Mouse (Mus musculus) kidney, adult 8-10 months (tissue): ENCODE measurements at regions not wholly inside any gene's neighbourhood (a gene's known extent, or its start where the extent isn't known, plus 50 kb on each side); places are given as distances from the start of the nearest gene placed in this dataset.

Experiments used
- DNase-seq, 2 experiments: peaks; one replicate each; pipeline ENCODE4 v3.0.0; 2022

DNA sequence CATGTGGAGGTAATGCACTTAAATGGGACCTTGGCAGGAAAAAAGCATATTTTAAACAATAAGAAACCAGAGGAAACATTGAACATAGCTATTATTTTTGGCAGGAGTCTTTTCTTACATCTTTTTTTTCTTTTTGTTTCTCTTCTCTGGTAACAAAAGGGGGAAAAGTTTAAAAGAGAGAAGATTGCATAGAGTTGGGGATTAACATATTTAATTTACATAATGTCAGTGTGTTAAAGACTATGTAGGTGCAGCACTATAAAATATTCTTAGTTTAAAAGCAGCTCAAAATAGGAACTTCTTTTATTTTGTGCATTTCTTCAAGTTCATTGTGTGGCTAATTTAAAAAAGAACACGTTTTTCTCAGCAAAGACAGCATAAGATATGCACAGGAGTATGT lies 1087.5 kb downstream of the Cdh11 start:
- DNase-seq = no peak

DNA sequence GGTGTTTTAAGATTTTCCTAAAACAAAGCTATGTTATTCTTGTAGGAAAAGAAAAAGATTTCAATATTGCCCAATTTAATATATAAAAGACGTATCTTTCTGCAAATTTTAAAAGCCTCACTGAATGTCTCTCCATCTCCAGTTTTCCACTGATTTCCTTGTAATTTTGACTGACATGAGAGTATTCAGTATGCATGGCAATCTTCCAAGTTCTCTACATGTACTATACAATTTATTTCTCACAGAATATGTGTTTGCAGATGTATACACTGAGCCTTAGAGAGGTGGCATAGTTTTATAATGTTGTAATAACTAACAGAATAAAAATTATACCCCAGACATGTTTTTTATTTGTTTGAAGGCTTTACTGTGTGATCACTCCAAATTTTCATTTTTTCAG lies 1094.5 kb downstream of the Cdh11 start:
- no peak for DNase-seq

DNA sequence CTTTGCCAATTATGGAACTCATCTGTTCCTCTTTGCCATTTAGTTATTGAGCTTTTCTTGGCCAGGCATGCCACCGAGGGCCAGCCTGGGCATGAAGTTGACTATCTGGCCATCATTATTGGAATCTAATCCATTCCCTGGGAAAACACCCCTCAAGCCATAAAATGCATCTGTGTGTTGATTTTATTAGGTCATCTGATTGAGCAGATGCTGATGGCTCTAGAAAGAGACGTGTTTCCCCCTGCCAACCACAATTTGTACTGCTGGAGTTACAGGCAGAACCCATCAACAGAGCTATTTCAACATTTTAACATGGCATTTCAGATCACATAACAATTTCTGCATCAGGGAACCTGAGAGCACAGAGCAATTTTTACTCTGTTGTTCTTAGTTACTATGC lies 1116.5 kb downstream of the Cdh11 start:
- no peak for DNase-seq

DNA sequence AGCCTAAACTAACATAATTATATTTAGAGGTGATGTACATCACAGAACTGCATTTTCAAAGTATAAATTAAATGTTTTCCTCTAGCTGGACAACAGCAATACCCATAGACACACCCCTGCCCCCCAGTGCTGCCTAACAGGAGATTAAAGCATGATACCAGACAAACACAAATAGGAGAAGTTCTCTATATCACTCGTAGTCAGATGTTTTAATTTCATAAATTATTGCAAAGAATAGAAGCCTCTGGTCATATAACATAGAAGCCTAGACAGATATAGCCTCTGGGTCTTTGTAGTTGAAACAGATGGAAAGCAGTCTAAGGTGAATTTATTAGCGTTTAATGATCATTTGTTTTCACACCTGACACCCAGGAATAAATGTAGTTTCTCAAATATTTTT lies 1122.6 kb downstream of the Cdh11 start:
- no peak for DNase-seq

DNA sequence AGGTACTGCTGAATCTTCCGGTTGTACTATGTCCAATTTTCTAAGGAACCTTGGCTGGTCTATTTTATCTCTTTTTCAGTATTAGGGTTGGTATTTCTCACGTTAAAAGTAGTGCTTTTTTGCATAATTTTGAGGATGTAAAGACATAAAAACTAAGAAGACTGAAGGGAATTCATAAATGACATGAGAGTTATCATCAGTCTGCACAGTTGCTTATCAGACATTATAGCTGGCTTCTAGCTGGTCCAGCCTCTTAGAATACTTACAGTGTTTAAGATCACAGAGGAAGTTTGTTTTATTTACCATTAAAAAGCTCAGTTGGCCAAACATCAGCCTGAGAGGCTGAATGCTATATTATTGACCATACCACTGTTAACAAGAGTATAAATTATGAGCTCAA lies 1130.2 kb downstream of the Cdh11 start:
- no peak for DNase-seq

DNA sequence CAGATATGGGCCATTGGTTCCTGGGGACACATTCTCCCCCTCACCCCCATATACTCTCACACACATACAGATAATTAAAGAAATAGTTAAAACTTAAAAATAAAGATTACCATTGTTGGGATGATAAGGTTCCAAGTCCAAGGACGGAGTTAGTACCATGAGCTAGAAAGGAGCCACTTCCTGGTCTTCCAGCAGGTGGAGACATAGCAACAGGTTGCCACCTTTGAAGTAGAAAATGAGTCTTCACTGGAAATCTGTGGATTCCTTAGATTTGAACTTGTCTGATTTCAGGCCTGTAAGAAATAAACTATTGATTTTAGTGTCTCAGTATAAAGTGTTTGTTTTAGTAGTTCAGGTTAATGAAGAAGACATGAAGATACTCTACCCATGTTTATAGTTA lies 1156.6 kb downstream of the Cdh11 start:
- peak in 1 of 2 experiments; percentile 2 for DNase-seq

DNA sequence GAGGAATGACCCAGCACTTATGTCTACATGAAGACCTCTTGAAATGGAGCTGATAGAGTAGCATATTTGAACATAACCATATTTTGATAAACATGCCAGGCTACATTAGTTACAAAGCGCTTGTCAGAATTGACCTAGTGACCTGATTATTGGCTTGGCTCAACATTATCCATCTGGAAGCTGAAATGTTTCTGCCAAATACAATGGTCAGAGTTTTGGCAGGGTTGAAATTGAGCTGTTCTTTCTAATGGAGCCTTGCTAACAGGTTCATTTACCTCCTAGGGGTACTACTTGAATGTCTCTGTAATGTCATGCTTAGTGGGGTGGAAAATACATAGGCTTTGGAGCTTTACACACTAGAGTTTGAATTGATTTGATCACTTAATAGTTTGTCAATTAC lies 1163.5 kb downstream of the Cdh11 start:
- no peak for DNase-seq

DNA sequence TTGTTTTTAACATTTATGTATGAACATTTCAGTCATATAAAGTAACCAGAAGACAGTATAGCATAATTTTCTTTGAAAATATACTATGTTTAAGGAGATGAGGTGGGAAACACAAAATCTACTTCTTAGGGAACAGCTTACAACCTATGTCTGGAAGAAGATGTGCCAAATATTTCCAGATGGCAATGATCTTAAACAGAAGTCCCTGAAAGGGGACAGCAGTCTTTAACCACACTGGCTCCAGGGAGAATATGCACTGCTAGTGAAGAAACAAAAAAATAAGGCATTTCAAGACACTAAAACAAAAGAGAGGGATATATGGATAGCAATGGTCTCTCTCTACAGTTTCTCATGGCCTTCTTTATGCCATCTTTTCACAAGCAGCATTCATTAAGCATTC lies 1194.3 kb downstream of the Cdh11 start:
- no peak for DNase-seq

DNA sequence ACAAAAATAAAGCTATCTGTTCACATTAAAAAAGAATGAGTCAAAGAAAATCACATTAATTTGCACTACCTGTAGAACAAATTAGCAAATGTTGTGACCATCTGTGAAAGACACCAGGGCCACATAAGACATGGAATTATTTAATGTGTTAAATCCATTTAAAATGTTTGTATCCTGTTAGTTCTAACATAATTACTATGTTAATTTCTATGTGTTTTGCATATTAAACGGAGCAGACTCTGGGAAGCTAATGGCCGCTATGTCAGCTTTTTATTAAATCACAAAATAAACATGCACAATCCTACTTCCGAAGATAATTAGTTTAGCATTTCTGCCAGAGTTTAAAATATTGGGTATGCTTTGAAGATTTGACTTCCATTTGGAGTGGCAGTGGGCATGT lies 1194.8 kb downstream of the Cdh11 start:
- no peak for DNase-seq

DNA sequence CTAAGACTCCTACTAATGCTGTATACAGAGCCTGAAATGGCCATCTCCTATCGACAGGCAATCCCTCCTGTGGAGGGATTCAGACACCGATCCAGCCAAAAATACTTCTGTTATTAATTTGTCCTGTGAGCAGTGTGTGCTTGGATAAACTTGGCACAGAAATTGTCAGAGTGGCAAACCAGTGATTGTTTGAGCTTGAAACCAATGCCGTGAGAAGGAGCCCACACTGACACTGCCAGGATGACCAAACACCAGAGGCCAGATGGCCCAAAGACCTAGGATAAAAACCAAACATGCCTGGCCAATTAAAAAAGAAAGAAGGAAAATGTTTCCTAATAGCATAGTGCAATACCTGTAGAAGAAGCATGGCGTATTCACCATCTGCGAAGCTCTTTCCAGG lies 1221.0 kb downstream of the Cdh11 start:
- no peak for DNase-seq

DNA sequence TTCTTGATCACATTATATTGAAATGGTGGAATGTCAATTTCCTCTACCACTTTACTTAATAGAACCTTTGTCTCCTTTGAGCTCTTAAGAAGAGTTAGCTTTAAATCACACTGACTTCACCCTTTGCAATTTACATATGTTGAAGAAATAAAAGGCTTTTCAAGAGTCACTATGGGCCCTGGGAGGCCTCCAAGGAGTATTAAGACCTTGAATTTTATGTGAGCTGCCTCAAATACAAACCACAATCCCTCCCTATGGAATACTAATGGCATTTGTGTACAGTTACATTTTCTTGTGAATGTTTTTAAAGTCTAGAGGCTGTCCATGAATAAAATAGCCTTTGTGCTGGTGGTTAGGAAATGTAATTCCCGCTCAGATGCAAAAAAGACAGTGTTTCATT lies 1262.7 kb downstream of the Cdh11 start:
- DNase-seq = no peak

DNA sequence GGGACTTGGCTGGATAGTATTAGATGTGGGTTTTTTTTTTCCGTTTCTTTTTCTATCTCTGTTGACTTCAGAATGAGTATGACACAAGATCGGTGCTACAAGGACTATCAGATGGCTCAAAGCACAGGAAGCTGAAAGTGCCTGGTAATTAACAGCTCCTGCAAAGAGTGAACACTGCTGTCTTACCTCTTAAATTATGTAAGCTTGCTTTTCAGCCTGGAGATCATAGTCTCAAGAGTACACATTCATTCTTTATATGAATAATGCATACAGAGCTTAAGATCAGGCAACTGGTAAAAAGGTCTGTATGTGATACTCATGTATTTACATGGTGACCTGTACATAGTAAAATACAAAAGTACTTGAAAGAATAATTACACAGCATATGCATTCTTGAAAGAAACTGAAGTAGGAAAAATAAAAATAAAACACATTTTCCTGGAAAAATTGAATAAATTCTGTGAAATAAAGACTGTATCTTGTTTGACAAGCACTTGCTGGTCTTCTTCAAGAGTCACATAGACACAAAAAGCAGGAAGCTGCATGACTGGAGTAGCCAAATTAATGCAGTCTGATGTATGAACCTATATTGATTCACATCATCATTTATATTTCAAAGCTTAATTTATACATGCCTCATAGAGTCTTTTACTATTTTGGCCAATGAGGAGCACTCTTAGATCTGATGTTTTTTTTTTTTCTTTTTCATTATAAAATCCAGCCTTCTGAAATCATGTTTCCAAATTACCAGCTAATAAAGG lies 1306.7 kb downstream of the Cdh11 start:
- DNase-seq = no peak

DNA sequence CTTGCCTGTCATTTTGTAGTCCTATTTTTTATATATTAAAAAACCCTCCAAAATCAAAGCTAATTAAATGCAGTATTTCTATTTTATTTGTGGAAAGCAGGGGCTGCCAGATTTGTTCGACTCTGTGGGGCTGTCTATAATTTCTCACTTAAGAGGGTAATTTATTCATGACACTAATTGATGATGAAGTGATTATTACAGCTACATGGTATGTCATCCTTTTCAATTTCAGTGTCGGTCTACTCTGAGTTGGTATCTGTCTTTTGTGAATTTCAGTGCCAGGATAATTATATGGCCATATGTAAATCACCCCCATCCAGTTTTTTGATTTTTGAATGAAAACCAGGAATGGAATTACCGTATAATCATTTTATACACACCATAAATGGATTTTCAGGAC lies 1319.1 kb downstream of the Cdh11 start:
- DNase-seq = no peak

DNA sequence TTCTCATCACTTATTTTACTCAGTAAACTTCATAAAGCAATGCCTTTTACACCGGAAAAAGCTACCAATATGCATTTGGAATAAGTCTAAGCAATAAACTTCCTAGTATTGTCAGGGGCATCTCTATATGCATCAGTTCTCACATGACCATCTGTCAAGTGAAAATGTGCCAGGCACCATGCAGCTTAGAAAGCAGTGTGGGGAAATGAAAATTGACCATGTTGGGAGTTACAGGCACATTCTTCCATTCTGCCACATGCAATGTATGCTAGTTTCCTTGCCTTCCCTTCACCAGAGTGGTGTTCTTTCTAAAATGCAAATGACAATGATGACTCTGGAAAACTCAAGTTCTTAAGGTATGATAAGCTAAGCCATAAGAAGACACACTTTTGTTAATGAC lies 1322.9 kb downstream of the Cdh11 start:
- no peak for DNase-seq

DNA sequence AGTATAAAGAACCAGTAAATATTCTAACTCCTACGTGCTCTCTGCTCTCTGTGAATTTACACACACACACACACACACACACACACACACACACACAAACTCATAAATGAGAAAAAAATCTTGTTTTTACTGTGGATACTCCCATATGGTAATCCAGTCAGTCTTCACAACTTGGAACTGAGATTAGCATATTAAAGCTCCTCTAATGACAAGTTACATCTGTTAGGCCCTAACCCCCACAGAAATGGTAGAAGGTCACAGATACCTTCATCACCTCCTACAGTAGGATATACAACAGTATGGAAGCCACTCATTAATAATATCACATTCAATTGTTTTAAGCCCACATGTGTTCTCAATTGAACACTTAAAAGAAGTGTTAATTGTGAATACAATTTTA lies 1340.7 kb downstream of the Cdh11 start:
- no peak for DNase-seq

DNA sequence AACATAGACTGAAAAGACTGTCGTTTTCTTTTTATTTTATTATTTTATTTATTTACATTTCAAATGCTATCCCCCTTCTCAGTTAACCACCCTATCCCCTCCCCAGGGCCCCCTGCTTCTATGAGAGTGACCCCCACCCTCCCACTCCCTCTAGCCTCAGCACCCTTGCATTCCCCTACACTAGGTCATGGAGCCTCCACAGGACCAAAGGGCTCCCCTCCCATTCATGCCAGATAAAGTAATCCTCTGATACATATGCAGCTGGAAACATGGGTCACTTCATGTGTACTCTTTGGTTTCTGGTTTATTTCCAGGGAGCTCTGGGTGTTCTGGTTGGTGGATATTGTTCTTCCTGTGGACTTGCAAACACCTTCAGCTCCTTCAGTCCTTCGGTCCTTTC lies 1342.9 kb downstream of the Cdh11 start:
- no peak for DNase-seq

DNA sequence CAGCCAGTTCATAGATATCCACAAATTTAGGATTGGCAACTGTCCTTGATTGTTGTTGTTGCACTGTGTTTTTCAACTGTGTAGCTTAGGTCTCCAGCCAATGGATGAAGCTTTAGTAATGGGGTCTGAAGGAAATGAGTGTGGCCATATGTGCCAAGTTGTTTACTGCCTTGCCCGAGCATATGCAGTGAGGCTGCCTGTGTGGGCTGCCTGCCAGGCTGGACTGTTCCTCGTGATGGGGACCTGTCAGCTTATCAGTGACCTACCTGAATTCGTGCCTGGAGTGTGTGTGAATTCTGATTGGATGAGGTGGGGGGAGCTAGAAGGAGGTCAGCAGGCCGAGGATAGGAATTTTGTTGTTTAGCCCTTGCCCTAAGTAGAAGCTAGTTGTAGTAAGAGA lies 1349.8 kb downstream of the Cdh11 start:
- DNase-seq = no peak
